Mouse (Mus musculus) heart, adult 2 months (tissue): ENCODE measurements at regions not wholly inside any gene's neighbourhood (a gene's known extent, or its start where the extent isn't known, plus 50 kb on each side); places are given as distances from the start of the nearest gene placed in this dataset.
A peak's percentile ranks its signal among the peaks of the same experiment; 100 is the strongest.

Source experiments
- DNase-seq, 2 experiments: peaks; one replicate each; pipeline ENCODE4 v3.0.0; 2021
- H3K27ac ChIP-seq: fragments of 200-600 bp; 2 replicates; pipeline ENCODE4 v1.8.1; 2022
- H3K27me3 ChIP-seq: fragments of 200-500 bp; 2 replicates; pipeline ENCODE4 v1.6.1; 2012; ENCODE audit warnings: mild to moderate bottlenecking, low read length, inconsistent platforms, mixed read lengths; ENCODE audit not compliant: control insufficient read depth, insufficient read depth
- H3K36me3 ChIP-seq: fragments of 200-500 bp; 2 replicates; pipeline ENCODE4 v1.6.1; 2012; ENCODE audit warnings: low read length, inconsistent platforms; ENCODE audit not compliant: control insufficient read depth, insufficient read depth
- H3K4me1 ChIP-seq: fragments of 200-500 bp; 2 replicates; pipeline ENCODE4 v1.6.1; 2011; ENCODE audit warnings: low read length; ENCODE audit not compliant: control insufficient read depth, insufficient read depth
- H3K4me3 ChIP-seq: fragments of 200-600 bp; 2 replicates; pipeline ENCODE4 v1.8.1; 2022
- H3K79me2 ChIP-seq: fragments of 200-500 bp; replicated peaks from 2 replicates; pipeline ENCODE4 v1.6.1; 2012; ENCODE audit warnings: mild to moderate bottlenecking, inconsistent platforms, low read length, moderate library complexity, mixed read lengths; ENCODE audit not compliant: control insufficient read depth, insufficient read depth
- H3K9ac ChIP-seq: fragments of 200-500 bp; 2 replicates; pipeline ENCODE4 v1.6.1; 2012; ENCODE audit warnings: low read depth, mild to moderate bottlenecking, control low read depth, inconsistent platforms, low read length, mixed read lengths
- CTCF ChIP-seq: fragments of 200-600 bp; IDR thresholded peaks from 2 replicates; pipeline ENCODE4 v1.8.1; 2022; ENCODE audit warnings: antibody characterized with exemption, mild to moderate bottlenecking, moderate library complexity
- EP300 ChIP-seq: fragments of 200-500 bp; IDR thresholded peaks from 2 replicates; pipeline ENCODE4 v1.6.1; 2011; ENCODE audit warnings: low read depth, low read length, control low read depth; ENCODE audit not compliant: insufficient read depth
- POLR2A ChIP-seq: fragments of 200-500 bp; IDR thresholded peaks from 2 replicates; pipeline ENCODE4 v1.6.1; 2011; ENCODE audit warnings: mild to moderate bottlenecking, low read depth, low read length, control low read depth; ENCODE audit not compliant: insufficient read depth
- WGBS: fragments of 180-500 bp; shearing (Covaris S2); methylation state at CpG from one replicate; pipeline ENCODE4 v1.1.7; 2018; 5-methylcytosine and 5-hydroxymethylcytosine counted together
- intact Hi-C: fragments of 180-260 bp; cut with DNase I; formaldehyde crosslinking; loops from one replicate; pipeline ENCODE4 v1.15.1; 2025

- intact Hi-C loops = no loop called here
- Histone ChIP-seq H3K9ac (no peak overlapping the region), H3K4me3 (no peak overlapping the region), H3K79me2 (no peaks in the 10 kb centered on the region), H3K36me3 (no peaks in the 10 kb centered on the region), H3K4me1 (no peaks in the 10 kb centered on the region), H3K27me3 (no peaks in the 10 kb centered on the region), H3K27ac (no peak overlapping the region)
- no peak for TF ChIP-seq CTCF
- TF ChIP-seq EP300 = no peak
- no peak for TF ChIP-seq POLR2A
- DNase-seq = no peak
- 74% methylated on average over 4 of the region's 4 CpGs for WGBS
These were observed 135.4 kb upstream of the Gm12830 start for GRCm38 (mm10) chr4:114686091-114686490.

- DNase-seq = no peak
- H3K27me3 ChIP-seq = no peaks in the 10 kb centered on the region
- H3K79me2 ChIP-seq = no peaks in the 10 kb centered on the region
- no peaks in the 10 kb centered on the region for H3K4me1 ChIP-seq
- no peaks in the 10 kb centered on the region for H3K36me3 ChIP-seq
- no peak overlapping the region for H3K9ac ChIP-seq
- 26% methylated on average over 15 of the region's 16 CpGs for WGBS
- no peak overlapping the region for H3K27ac ChIP-seq
- TF ChIP-seq EP300 (no peak), CTCF (no peak), POLR2A (no peak)
- intact Hi-C loops = no loop called here
- no peak overlapping the region for H3K4me3 ChIP-seq
These were observed 133.1 kb upstream of the Gm12830 start for GRCm38 (mm10) chr4:114688356-114688972.

GRCm38 (mm10) chr4:114688973-114689371 is 132.6 kb upstream of the Gm12830 start:
- Histone ChIP-seq H3K4me3 (no peak overlapping the region), H3K79me2 (no peaks in the 10 kb centered on the region), H3K27ac (no peak overlapping the region), H3K27me3 (no peaks in the 10 kb centered on the region), H3K9ac (no peak overlapping the region), H3K36me3 (no peaks in the 10 kb centered on the region), H3K4me1 (no peaks in the 10 kb centered on the region)
- 58% methylated on average over 6 of the region's 6 CpGs for WGBS
- no peak for DNase-seq
- intact Hi-C loops = no loop called here
- TF ChIP-seq POLR2A (no peak), CTCF (peak; percentile 63), EP300 (no peak)

- Histone ChIP-seq H3K36me3 (no peaks in the 10 kb centered on the region), H3K4me1 (no peaks in the 10 kb centered on the region), H3K4me3 (no peak overlapping the region), H3K9ac (no peak overlapping the region), H3K27ac (no peak overlapping the region), H3K79me2 (no peaks in the 10 kb centered on the region), H3K27me3 (0 out of 2 replicates have a peak, but pooled peaks cover 4% of the 10 kb centered on the region)
- no peak for DNase-seq
- intact Hi-C loops = no loop called here
- 50% methylated on average over 4 of the region's 4 CpGs for WGBS
- no peak for TF ChIP-seq POLR2A
- TF ChIP-seq CTCF = no peak
- TF ChIP-seq EP300 = no peak
These were observed 115.9 kb upstream of the Gm12830 start for GRCm38 (mm10) chr4:114705586-114705985.

- no peak for DNase-seq
- Histone ChIP-seq H3K27me3 (0 out of 2 replicates have a peak, but pooled peaks cover 2% of the 10 kb centered on the region), H3K9ac (no peak overlapping the region), H3K4me3 (no peak overlapping the region), H3K4me1 (no peaks in the 10 kb centered on the region), H3K27ac (no peak overlapping the region), H3K36me3 (no peaks in the 10 kb centered on the region), H3K79me2 (no peaks in the 10 kb centered on the region)
- intact Hi-C loops = no loop called here
- WGBS = 82% methylated on average over 3 of the region's 3 CpGs
- TF ChIP-seq POLR2A (no peak), EP300 (no peak), CTCF (no peak)
These were observed 111.2 kb upstream of the Gm12830 start for GRCm38 (mm10) chr4:114710182-114710909.

GRCm38 (mm10) chr4:114711082-114711481 is 110.4 kb upstream of the Gm12830 start:
- 0 out of 2 replicates have a peak, but pooled peaks cover 2% of the 10 kb centered on the region for H3K27me3 ChIP-seq
- WGBS = 57% methylated on average over 3 of the region's 3 CpGs
- H3K4me1 ChIP-seq = no peaks in the 10 kb centered on the region
- no peak overlapping the region for H3K27ac ChIP-seq
- TF ChIP-seq CTCF (no peak), POLR2A (no peak), EP300 (no peak)
- no peak for DNase-seq
- no peaks in the 10 kb centered on the region for H3K36me3 ChIP-seq
- no peak overlapping the region for H3K9ac ChIP-seq
- H3K4me3 ChIP-seq = no peak overlapping the region
- intact Hi-C loops = no loop called here
- no peaks in the 10 kb centered on the region for H3K79me2 ChIP-seq
